Mouse (Mus musculus): Measurements from ENCODE around the gene AY074887. TPM values are rescaled to one million over a fixed set of nuclear protein-coding genes. Genes with fewer than 3 reads are reported as not detected.
"Not testable (repeated sequence)": the region's sequence is repeated elsewhere in the genome, so short reads cannot be mapped to it uniquely, and the experiment has no call there.

Gene AY074887
- polyA plus RNA-seq, 1 experiment from 2014 or later = 0.79 TPM

DNA sequence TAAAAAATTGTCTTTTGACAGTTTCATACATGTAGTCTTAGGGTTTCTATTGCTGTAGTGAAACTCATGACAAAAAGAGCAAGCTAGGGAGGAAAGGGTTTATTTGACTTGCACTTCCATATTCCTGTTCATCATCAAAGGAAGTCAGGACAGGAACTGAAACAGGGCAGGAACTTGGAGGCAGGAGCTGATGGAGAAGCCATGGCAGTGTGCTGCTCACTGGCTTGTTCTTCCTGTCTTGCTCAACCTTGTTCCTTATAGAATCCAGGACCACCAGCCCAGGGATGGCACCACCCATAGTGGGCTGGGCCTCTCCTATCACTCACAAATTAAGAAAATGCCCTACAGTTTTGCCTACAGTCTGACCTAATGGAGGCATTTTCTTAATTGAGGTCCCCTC, 12.9 kb upstream of the AY074887 start:
- no peaks in the 10 kb centered on the region for H3K27me3 ChIP-seq (ENCODE audit: control insufficient read depth, insufficient read depth, low read length)
- H3K4me3 ChIP-seq (replicated peaks; ENCODE audit: low read length) = no peak overlapping the region
- no peaks in the 10 kb centered on the region for H3K4me1 ChIP-seq (ENCODE audit: control insufficient read depth, insufficient read depth, low read length)
- no peak for ATAC-seq (ENCODE audit: insufficient read depth, low FRiP score)
- no peak overlapping the region for H3K27ac ChIP-seq (ENCODE audit: low read length)
- H3K4me2 ChIP-seq (ENCODE audit: low read depth, low read length) = no peak overlapping the region
- no peak overlapping the region for H3K9ac ChIP-seq (ENCODE audit: low read length)
- peaks cover 2% of the 10 kb centered on the region; the same call in 1 of the 2 replicates for H3K36me3 ChIP-seq (ENCODE audit: control insufficient read depth, insufficient read depth, low read length)
- no peaks in the 10 kb centered on the region for H3K9me3 ChIP-seq (replicated peaks; ENCODE audit: control insufficient read depth, low read length)

- no peaks in the 10 kb centered on the region for H3K9me3 ChIP-seq (replicated peaks; ENCODE audit: control insufficient read depth, low read length)
- H3K4me3 ChIP-seq (replicated peaks; ENCODE audit: low read length) = no peak overlapping the region
- no peak overlapping the region for H3K4me2 ChIP-seq (ENCODE audit: low read depth, low read length)
- H3K9ac ChIP-seq (ENCODE audit: low read length) = no peak overlapping the region
- no peaks in the 10 kb centered on the region for H3K4me1 ChIP-seq (ENCODE audit: control insufficient read depth, insufficient read depth, low read length)
- H3K36me3 ChIP-seq (ENCODE audit: control insufficient read depth, insufficient read depth, low read length) = peaks cover 17% of the 10 kb centered on the region
- WGBS = 91% methylated on average over 4 of the region's 4 CpGs
- ATAC-seq (ENCODE audit: insufficient read depth, low FRiP score) = no peak
- no peaks in the 10 kb centered on the region for H3K27me3 ChIP-seq (ENCODE audit: control insufficient read depth, insufficient read depth, low read length)
- H3K27ac ChIP-seq (ENCODE audit: low read length) = no peak overlapping the region
Observed at GRCm38 (mm10) chr9:54961059-54961458, 10.3 kb upstream of the AY074887 start.

DNA sequence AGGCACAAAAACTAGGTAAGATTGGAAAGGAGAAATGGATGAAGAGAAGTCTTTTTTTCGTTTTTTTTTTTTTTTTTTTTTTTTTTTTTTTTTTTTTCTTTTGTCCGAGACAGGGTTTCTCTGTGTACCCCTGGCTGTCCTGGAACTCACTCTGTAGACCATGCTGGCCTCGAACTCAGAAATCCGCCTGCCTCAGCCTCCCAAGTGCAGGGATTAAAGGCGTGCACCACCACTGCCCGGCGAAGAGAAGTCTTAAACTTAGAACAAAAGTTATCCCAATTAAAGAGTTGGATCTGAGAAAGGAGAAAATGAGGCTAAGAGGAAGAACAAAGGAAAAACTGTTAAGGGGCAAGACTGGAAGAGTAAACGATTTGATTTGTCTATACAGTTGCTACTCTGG, 636 bp downstream of the AY074887 start:
- Histone ChIP-seq H3K4me2 (ENCODE audit: low read depth, low read length) (peak overlapping the region; percentile 55), H3K27ac (ENCODE audit: low read length) (peak overlapping the region; percentile 56), H3K9ac (ENCODE audit: low read length) (peak overlapping the region; percentile 69), H3K4me3 (replicated peaks; ENCODE audit: low read length) (peak overlapping the region; percentile 84)
- H3K9me3 ChIP-seq (replicated peaks; ENCODE audit: control insufficient read depth, low read length); H3K4me1 ChIP-seq (ENCODE audit: control insufficient read depth, insufficient read depth, low read length); ATAC-seq (ENCODE audit: insufficient read depth, low FRiP score); H3K36me3 ChIP-seq (ENCODE audit: control insufficient read depth, insufficient read depth, low read length); H3K27me3 ChIP-seq (ENCODE audit: control insufficient read depth, insufficient read depth, low read length): not testable (repeated sequence)
- 44% methylated on average over 8 of the region's 8 CpGs for WGBS

DNA sequence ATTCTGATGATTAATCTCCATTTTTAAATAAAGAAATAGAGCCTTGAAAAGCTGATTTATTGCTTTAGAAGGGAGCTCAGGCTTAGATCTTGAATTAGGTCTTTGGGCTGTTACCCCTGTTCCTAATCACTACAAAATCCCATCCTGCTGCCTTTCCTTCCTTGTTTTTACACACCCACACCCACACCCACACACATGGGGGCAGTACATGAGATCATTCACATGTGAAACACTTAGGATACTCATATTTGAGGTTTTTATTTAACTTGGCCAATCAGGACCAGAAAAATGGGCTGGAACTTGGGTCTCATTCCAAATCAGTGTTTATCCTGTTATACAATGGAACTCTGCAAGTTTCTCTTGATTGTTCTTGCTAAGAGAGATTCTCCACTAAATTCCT, 1.3 kb downstream of the AY074887 start:
- no peak overlapping the region for H3K9ac ChIP-seq (ENCODE audit: low read length)

DNA sequence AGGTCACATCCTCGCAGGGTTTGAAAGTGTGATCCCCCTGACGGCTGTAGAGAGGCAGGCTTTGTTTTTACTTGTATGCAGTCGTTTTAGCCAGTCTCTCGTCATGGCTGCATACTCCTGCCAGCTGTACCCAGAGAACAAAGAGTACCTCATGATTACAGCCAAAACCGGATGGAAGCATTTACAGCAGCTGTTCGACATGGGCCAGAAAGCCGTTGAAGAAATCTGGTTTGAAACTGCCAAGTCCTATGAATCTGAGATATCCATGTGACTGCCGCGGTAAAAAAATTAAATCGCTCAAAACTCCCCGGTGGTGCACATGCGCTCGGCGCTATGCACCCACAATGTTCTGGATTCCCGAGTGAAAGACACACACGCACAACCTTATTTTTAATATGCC, 4.5 kb downstream of the AY074887 start:
- H3K4me2 ChIP-seq (ENCODE audit: low read depth, low read length) = no peak overlapping the region
- 64% methylated on average over 16 of the region's 16 CpGs for WGBS
- H3K27ac ChIP-seq (ENCODE audit: low read length) = no peak overlapping the region
- no peaks in the 10 kb centered on the region for H3K36me3 ChIP-seq (ENCODE audit: control insufficient read depth, insufficient read depth, low read length)
- no peak overlapping the region for H3K4me3 ChIP-seq (replicated peaks; ENCODE audit: low read length)
- H3K4me1 ChIP-seq (ENCODE audit: control insufficient read depth, insufficient read depth, low read length) = no peaks in the 10 kb centered on the region; the same call in 1 of the 2 replicates
- no peak overlapping the region for H3K9ac ChIP-seq (ENCODE audit: low read length)
- no peaks in the 10 kb centered on the region for H3K9me3 ChIP-seq (replicated peaks; ENCODE audit: control insufficient read depth, low read length)
- no peaks in the 10 kb centered on the region for H3K27me3 ChIP-seq (ENCODE audit: control insufficient read depth, insufficient read depth, low read length)
- no peak for ATAC-seq (ENCODE audit: insufficient read depth, low FRiP score)

More for the DNA sequence above, 1.3 kb downstream of the AY074887 start:
- H3K4me1 ChIP-seq (ENCODE audit: control insufficient read depth, insufficient read depth, low read length) = peaks cover 8% of the 10 kb centered on the region; the same call in 1 of the 2 replicates
- no peaks in the 10 kb centered on the region for H3K9me3 ChIP-seq (replicated peaks; ENCODE audit: control insufficient read depth, low read length)
- no peak for ATAC-seq (ENCODE audit: insufficient read depth, low FRiP score)
- H3K4me3 ChIP-seq (replicated peaks; ENCODE audit: low read length) = no peak overlapping the region
- H3K36me3 ChIP-seq (ENCODE audit: control insufficient read depth, insufficient read depth, low read length) = peaks cover 4% of the 10 kb centered on the region
- H3K27ac ChIP-seq (ENCODE audit: low read length) = no peak overlapping the region
- H3K4me2 ChIP-seq (ENCODE audit: low read depth, low read length) = no peak overlapping the region
- no peaks in the 10 kb centered on the region for H3K27me3 ChIP-seq (ENCODE audit: control insufficient read depth, insufficient read depth, low read length)

GRCm38 (mm10) chr9:54944467-54944866, 6.3 kb downstream of the AY074887 start:
- 64% methylated on average over 2 of the region's 2 CpGs for WGBS
- H3K9ac ChIP-seq (ENCODE audit: low read length) = no peak overlapping the region
- H3K4me2 ChIP-seq (ENCODE audit: low read depth, low read length) = no peak overlapping the region

GRCm38 (mm10) chr9:54942071-54942470, 8.7 kb downstream of the AY074887 start:
- Histone ChIP-seq H3K4me2 (ENCODE audit: low read depth, low read length) (no peak overlapping the region), H3K36me3 (ENCODE audit: control insufficient read depth, insufficient read depth, low read length) (no peaks in the 10 kb centered on the region), H3K27me3 (ENCODE audit: control insufficient read depth, insufficient read depth, low read length) (no peaks in the 10 kb centered on the region), H3K4me1 (ENCODE audit: control insufficient read depth, insufficient read depth, low read length) (no peaks in the 10 kb centered on the region), H3K4me3 (replicated peaks; ENCODE audit: low read length) (no peak overlapping the region), H3K27ac (ENCODE audit: low read length) (no peak overlapping the region), H3K9ac (ENCODE audit: low read length) (no peak overlapping the region), H3K9me3 (replicated peaks; ENCODE audit: control insufficient read depth, low read length) (no peaks in the 10 kb centered on the region)
- ATAC-seq (ENCODE audit: insufficient read depth, low FRiP score) = no peak
- 86% methylated on average over 4 of the region's 4 CpGs for WGBS

More at GRCm38 (mm10) chr9:54944467-54944866, 6.3 kb downstream of the AY074887 start:
- Histone ChIP-seq H3K36me3 (ENCODE audit: control insufficient read depth, insufficient read depth, low read length) (no peaks in the 10 kb centered on the region), H3K4me3 (replicated peaks; ENCODE audit: low read length) (no peak overlapping the region), H3K27ac (ENCODE audit: low read length) (no peak overlapping the region), H3K4me1 (ENCODE audit: control insufficient read depth, insufficient read depth, low read length) (no peaks in the 10 kb centered on the region), H3K9me3 (replicated peaks; ENCODE audit: control insufficient read depth, low read length) (no peaks in the 10 kb centered on the region), H3K27me3 (ENCODE audit: control insufficient read depth, insufficient read depth, low read length) (no peaks in the 10 kb centered on the region)
- ATAC-seq (ENCODE audit: insufficient read depth, low FRiP score) = no peak

DNA sequence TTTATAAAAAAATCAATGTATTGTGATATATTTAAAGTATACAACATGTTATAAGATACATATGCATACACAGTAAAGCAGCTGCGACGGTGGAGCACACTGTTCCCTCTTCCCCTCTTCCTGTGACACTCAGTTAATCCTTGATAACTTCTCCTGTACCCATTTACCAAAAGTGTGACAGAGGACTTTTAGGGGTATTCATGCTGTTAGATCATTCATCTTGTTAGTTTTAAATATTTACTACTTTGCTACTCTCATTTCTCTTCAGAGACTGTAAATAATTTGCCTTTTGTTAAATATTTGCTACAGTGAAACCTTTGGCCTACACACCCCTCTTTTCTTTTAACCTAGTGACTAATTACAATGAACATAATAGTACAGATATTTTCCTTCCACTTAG, 18.4 kb downstream of the AY074887 start:
- Histone ChIP-seq H3K27me3 (ENCODE audit: control insufficient read depth, insufficient read depth, low read length) (no peaks in the 10 kb centered on the region), H3K4me2 (ENCODE audit: low read depth, low read length) (no peak overlapping the region), H3K36me3 (ENCODE audit: control insufficient read depth, insufficient read depth, low read length) (no peaks in the 10 kb centered on the region), H3K4me3 (replicated peaks; ENCODE audit: low read length) (no peak overlapping the region), H3K9me3 (replicated peaks; ENCODE audit: control insufficient read depth, low read length) (no peaks in the 10 kb centered on the region), H3K9ac (ENCODE audit: low read length) (no peak overlapping the region), H3K27ac (ENCODE audit: low read length) (no peak overlapping the region), H3K4me1 (ENCODE audit: control insufficient read depth, insufficient read depth, low read length) (no peaks in the 10 kb centered on the region)
- ATAC-seq (ENCODE audit: insufficient read depth, low FRiP score) = no peak
- 57% methylated on average over 2 of the region's 2 CpGs for WGBS

- no peaks in the 10 kb centered on the region for H3K4me1 ChIP-seq (ENCODE audit: control insufficient read depth, insufficient read depth, low read length)
- H3K4me2 ChIP-seq (ENCODE audit: low read depth, low read length) = no peak overlapping the region
- H3K9me3 ChIP-seq (replicated peaks; ENCODE audit: control insufficient read depth, low read length) = no peaks in the 10 kb centered on the region
- no peak overlapping the region for H3K4me3 ChIP-seq (replicated peaks; ENCODE audit: low read length)
- no peak for ATAC-seq (ENCODE audit: insufficient read depth, low FRiP score)
- 10% methylated on average over 1 of the region's 1 CpGs for WGBS
- no peak overlapping the region for H3K9ac ChIP-seq (ENCODE audit: low read length)
- H3K27ac ChIP-seq (ENCODE audit: low read length) = no peak overlapping the region
- H3K36me3 ChIP-seq (ENCODE audit: control insufficient read depth, insufficient read depth, low read length) = no peaks in the 10 kb centered on the region
- no peaks in the 10 kb centered on the region for H3K27me3 ChIP-seq (ENCODE audit: control insufficient read depth, insufficient read depth, low read length)
Observed at GRCm38 (mm10) chr9:54931765-54932164, 19.0 kb downstream of the AY074887 start.

DNA sequence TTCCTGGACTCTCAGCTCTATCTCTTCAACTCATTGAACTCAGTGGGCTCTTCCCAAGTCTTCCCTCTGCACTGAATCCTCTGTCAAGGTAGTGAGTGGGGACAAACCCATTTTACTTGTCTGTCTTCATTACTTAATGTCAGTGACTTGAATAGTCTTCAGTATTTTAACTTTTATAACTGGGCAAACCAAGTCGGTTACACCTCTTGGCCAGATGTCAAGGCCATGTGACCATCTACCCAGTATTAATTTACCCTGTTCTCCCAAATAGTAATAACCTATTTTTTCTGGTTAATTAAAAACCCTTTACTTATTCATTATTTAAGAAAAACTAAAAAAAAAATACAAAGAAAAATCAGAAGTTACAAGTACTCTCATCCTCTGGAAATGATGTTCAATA, 20.1 kb downstream of the AY074887 start:
- 91% methylated on average over 1 of the region's 1 CpGs for WGBS
- ATAC-seq (ENCODE audit: insufficient read depth, low FRiP score) = no peak
- no peak overlapping the region for H3K4me2 ChIP-seq (ENCODE audit: low read depth, low read length)

More for the DNA sequence above, 20.1 kb downstream of the AY074887 start:
- no peak overlapping the region for H3K4me3 ChIP-seq (replicated peaks; ENCODE audit: low read length)
- no peaks in the 10 kb centered on the region for H3K36me3 ChIP-seq (ENCODE audit: control insufficient read depth, insufficient read depth, low read length)
- no peaks in the 10 kb centered on the region for H3K27me3 ChIP-seq (ENCODE audit: control insufficient read depth, insufficient read depth, low read length)
- H3K9ac ChIP-seq (ENCODE audit: low read length) = no peak overlapping the region
- H3K27ac ChIP-seq (ENCODE audit: low read length) = no peak overlapping the region
- H3K4me1 ChIP-seq (ENCODE audit: control insufficient read depth, insufficient read depth, low read length) = no peaks in the 10 kb centered on the region
- H3K9me3 ChIP-seq (replicated peaks; ENCODE audit: control insufficient read depth, low read length) = no peaks in the 10 kb centered on the region
